Mouse (Mus musculus): Measurements from ENCODE around the gene Pacrg. TPM values are rescaled to one million over a fixed set of nuclear protein-coding genes. Genes with fewer than 3 reads are reported as not detected.

Pacrg gene
- polyA plus RNA-seq, 1 experiment from 2014 or later, result 1.0 TPM

- H3K4me3 ChIP-seq (replicated peaks), result no peak overlapping the region
- no peak overlapping the region for H3K9ac ChIP-seq
- no peak overlapping the region for H3K4me2 ChIP-seq
- no peaks in the 10 kb centered on the region for H3K4me1 ChIP-seq
- no peak for ATAC-seq (ENCODE audit: insufficient read depth, low FRiP score, low read depth)
- H3K36me3 ChIP-seq, result no peaks in the 10 kb centered on the region
- no peaks in the 10 kb centered on the region for H3K27me3 ChIP-seq (replicated peaks)
- no peaks in the 10 kb centered on the region for H3K9me3 ChIP-seq
- WGBS, result 74% methylated on average over 13 of the region's 13 CpGs
- H3K27ac ChIP-seq, result no peak overlapping the region
These were observed 470.0 kb downstream of the Pacrg start for GRCm38 (mm10) chr17:10369961-10370659.

DNA sequence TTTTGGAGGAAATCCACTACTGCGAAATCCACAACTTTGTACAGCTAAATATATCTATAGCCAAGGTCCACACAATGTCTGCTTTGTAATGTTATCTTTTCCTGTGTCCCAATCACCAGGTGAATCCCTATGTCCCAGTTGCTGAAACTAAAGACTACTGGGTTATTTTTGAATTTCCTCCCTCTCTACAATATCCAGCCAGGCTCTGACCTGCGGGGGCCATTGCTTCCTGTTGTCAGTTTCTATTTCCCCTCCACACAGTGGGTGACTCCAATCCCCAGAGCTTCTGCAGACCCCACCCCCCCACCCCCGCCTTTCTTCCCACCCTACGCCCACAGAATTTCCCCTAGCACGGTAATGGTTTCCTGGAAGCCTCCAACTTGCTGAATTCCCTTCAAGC lies 473.1 kb downstream of the Pacrg start:
- H3K27me3 ChIP-seq (replicated peaks), result no peaks in the 10 kb centered on the region
- H3K4me2 ChIP-seq, result no peak overlapping the region
- H3K36me3 ChIP-seq, result no peaks in the 10 kb centered on the region
- WGBS, result 79% methylated on average over 5 of the region's 5 CpGs
- H3K9ac ChIP-seq, result no peak overlapping the region
- no peak overlapping the region for H3K27ac ChIP-seq
- H3K4me1 ChIP-seq, result no peaks in the 10 kb centered on the region
- ATAC-seq (ENCODE audit: insufficient read depth, low FRiP score, low read depth), result no peak
- H3K9me3 ChIP-seq, result no peaks in the 10 kb centered on the region
- no peak overlapping the region for H3K4me3 ChIP-seq (replicated peaks)

- no peak for ATAC-seq (ENCODE audit: insufficient read depth, low FRiP score, low read depth)
These were observed 473.5 kb downstream of the Pacrg start for GRCm38 (mm10) chr17:10366577-10366976.

DNA sequence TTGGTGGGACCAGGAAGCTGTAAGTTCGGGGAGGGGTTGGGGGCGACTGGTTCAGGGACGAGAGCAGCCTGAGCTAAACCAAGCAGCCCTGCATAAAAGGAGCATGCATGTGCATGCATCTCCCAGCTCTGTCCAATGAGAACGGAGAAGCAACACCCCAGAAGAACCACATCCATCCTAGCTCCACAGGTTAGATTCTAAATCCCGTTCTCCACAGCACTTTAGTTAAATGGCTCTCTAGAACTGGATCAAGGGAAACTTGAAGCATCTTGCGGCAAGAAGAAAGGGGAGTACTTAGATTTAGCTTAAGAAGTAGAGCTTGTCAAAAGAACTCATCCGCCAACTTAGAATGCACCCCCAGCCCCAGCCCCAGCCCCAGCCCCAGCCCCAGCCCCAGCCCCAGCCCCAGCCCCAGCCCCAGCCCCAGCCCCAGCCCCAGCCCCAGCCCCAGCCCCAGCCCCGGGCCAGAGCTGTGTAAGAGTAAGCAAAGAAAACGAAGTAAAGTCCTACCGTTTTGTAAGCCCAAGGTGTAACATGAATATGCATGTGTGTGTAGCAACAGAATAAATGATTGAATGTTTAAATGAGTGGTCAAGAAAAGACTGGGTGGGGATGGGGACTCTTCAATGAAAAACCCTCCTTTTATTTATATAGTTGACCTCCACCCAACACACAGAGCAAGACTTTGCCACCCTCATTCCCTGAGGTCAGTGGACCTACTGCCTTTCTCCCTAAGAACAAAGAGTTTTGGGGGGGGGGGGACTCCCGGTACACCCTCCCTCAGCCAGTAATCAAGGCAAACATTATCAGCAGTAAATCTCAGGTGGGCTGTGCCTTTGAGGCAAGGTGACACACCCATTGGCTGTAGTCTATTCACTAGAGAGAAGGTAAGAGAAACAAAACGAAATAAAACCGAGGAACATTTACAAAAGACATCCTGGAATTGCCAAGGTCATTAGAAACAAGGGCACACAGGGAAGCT lies 474.3 kb downstream of the Pacrg start:
- Histone ChIP-seq H3K9ac (no peak overlapping the region), H3K4me1 (no peaks in the 10 kb centered on the region), H3K36me3 (no peaks in the 10 kb centered on the region), H3K9me3 (no peaks in the 10 kb centered on the region), H3K27me3 (replicated peaks) (no peaks in the 10 kb centered on the region), H3K27ac (no peak overlapping the region), H3K4me2 (no peak overlapping the region), H3K4me3 (replicated peaks) (no peak overlapping the region)
- 61% methylated on average over 13 of the region's 13 CpGs for WGBS
- ATAC-seq (ENCODE audit: insufficient read depth, low FRiP score, low read depth), result no peak

More at GRCm38 (mm10) chr17:10366577-10366976, 473.5 kb downstream of the Pacrg start:
- H3K4me1 ChIP-seq, result no peaks in the 10 kb centered on the region
- H3K36me3 ChIP-seq, result no peaks in the 10 kb centered on the region
- H3K9me3 ChIP-seq, result no peaks in the 10 kb centered on the region
- H3K4me2 ChIP-seq, result no peak overlapping the region
- H3K27me3 ChIP-seq (replicated peaks), result no peaks in the 10 kb centered on the region
- H3K4me3 ChIP-seq (replicated peaks), result no peak overlapping the region
- 73% methylated on average over 4 of the region's 4 CpGs for WGBS
- H3K9ac ChIP-seq, result no peak overlapping the region
- no peak overlapping the region for H3K27ac ChIP-seq

DNA sequence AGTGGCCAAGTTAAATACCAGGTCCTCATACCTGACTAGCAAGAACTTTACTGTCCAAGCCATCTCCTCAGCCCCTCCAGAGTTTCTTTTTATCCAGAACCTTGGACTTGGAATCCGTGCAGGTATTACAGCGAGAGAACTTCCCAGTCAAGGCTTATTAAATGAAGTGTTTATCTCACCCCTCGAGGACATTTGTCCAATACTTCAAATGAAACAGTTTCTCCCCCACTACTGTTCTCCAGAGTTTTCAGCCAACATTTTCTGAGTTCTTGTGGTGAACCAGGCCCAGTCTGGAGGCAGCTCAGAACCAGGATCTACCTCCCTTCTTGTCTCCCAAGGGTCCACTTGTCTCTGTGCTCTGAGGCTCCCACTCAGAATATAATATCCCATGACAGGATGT lies 477.0 kb downstream of the Pacrg start:
- no peak overlapping the region for H3K9ac ChIP-seq
- no peak overlapping the region for H3K4me2 ChIP-seq
- ATAC-seq (ENCODE audit: insufficient read depth, low FRiP score, low read depth), result no peak
- WGBS, result 77% methylated on average over 3 of the region's 3 CpGs
- no peaks in the 10 kb centered on the region for H3K4me1 ChIP-seq
- no peaks in the 10 kb centered on the region for H3K36me3 ChIP-seq
- H3K27me3 ChIP-seq (replicated peaks), result no peaks in the 10 kb centered on the region
- no peak overlapping the region for H3K4me3 ChIP-seq (replicated peaks)
- no peak overlapping the region for H3K27ac ChIP-seq
- H3K9me3 ChIP-seq, result no peaks in the 10 kb centered on the region

GRCm38 (mm10) chr17:10361882-10362291 lies 478.2 kb downstream of the Pacrg start:
- H3K4me3 ChIP-seq (replicated peaks), result no peak overlapping the region
- no peaks in the 10 kb centered on the region for H3K36me3 ChIP-seq
- H3K4me2 ChIP-seq, result no peak overlapping the region
- 86% methylated on average over 7 of the region's 7 CpGs for WGBS
- ATAC-seq (ENCODE audit: insufficient read depth, low FRiP score, low read depth), result no peak
- no peak overlapping the region for H3K9ac ChIP-seq
- no peaks in the 10 kb centered on the region for H3K27me3 ChIP-seq (replicated peaks)
- H3K27ac ChIP-seq, result no peak overlapping the region
- no peaks in the 10 kb centered on the region for H3K9me3 ChIP-seq
- no peaks in the 10 kb centered on the region for H3K4me1 ChIP-seq

GRCm38 (mm10) chr17:10360738-10361137 lies 479.4 kb downstream of the Pacrg start:
- 74% methylated on average over 4 of the region's 4 CpGs for WGBS
- ATAC-seq (ENCODE audit: insufficient read depth, low FRiP score, low read depth), result no peak
- no peaks in the 10 kb centered on the region for H3K36me3 ChIP-seq

GRCm38 (mm10) chr17:10359466-10359865 lies 480.6 kb downstream of the Pacrg start:
- ATAC-seq (ENCODE audit: insufficient read depth, low FRiP score, low read depth), result no peak
- WGBS, result 49% methylated on average over 14 of the region's 14 CpGs
- Histone ChIP-seq H3K4me3 (replicated peaks) (no peak overlapping the region), H3K4me2 (no peak overlapping the region), H3K9me3 (no peaks in the 10 kb centered on the region), H3K27me3 (replicated peaks) (no peaks in the 10 kb centered on the region), H3K9ac (no peak overlapping the region), H3K36me3 (no peaks in the 10 kb centered on the region), H3K27ac (no peak overlapping the region), H3K4me1 (no peaks in the 10 kb centered on the region)

More at GRCm38 (mm10) chr17:10360738-10361137, 479.4 kb downstream of the Pacrg start:
- H3K27me3 ChIP-seq (replicated peaks), result no peaks in the 10 kb centered on the region
- no peaks in the 10 kb centered on the region for H3K9me3 ChIP-seq
- no peak overlapping the region for H3K27ac ChIP-seq
- H3K4me1 ChIP-seq, result no peaks in the 10 kb centered on the region
- no peak overlapping the region for H3K4me3 ChIP-seq (replicated peaks)
- no peak overlapping the region for H3K4me2 ChIP-seq
- no peak overlapping the region for H3K9ac ChIP-seq

DNA sequence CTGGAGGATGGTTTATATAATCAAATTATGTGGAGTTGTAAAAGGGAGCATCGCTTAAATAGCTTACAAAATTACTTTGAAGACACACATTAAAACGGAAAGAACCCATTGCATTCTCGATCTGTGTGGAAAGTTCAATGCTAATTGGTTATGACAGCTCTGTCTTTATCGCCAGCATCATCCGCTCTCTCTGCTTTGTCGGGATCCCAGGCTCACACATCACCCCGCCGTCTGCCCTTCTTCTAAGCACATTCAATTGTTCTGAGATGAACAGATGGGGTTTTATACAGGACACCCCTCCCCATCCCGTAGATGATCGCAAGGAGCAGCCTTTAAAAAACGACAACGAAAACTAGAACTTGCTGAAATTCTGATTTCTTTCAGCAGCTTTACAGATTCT lies 482.8 kb downstream of the Pacrg start:
- Histone ChIP-seq H3K4me2 (no peak overlapping the region), H3K27ac (no peak overlapping the region), H3K36me3 (no peaks in the 10 kb centered on the region), H3K9ac (no peak overlapping the region), H3K4me1 (no peaks in the 10 kb centered on the region), H3K4me3 (replicated peaks) (no peak overlapping the region), H3K9me3 (no peaks in the 10 kb centered on the region), H3K27me3 (replicated peaks) (no peaks in the 10 kb centered on the region)
- WGBS, result 87% methylated on average over 12 of the region's 12 CpGs
- ATAC-seq (ENCODE audit: insufficient read depth, low FRiP score, low read depth), result no peak

DNA sequence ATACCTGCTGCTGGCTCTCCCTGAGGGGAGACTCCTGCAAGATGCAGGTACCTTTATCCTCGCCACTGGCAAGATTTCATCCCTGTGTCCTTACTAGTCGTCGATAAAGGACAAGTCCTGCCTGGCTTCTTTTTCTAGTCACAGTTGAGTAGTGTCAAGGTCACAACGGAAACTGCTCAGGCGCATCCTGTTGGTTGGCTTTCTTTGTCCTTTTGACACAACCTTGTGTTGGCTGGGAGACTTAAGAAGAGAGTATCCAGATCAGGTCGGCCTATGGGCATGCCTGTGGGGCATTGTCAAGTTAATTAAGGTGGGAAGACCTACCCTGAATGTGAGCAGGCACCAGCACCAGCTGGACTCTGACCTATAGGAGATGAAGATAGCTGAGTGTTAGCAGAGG lies 483.8 kb downstream of the Pacrg start:
- Histone ChIP-seq H3K27me3 (replicated peaks) (no peaks in the 10 kb centered on the region), H3K9ac (no peak overlapping the region), H3K4me3 (replicated peaks) (no peak overlapping the region), H3K36me3 (no peaks in the 10 kb centered on the region), H3K4me1 (no peaks in the 10 kb centered on the region), H3K4me2 (no peak overlapping the region), H3K27ac (no peak overlapping the region), H3K9me3 (no peaks in the 10 kb centered on the region)
- ATAC-seq (ENCODE audit: insufficient read depth, low FRiP score, low read depth), result no peak
- 60% methylated on average over 6 of the region's 6 CpGs for WGBS

DNA sequence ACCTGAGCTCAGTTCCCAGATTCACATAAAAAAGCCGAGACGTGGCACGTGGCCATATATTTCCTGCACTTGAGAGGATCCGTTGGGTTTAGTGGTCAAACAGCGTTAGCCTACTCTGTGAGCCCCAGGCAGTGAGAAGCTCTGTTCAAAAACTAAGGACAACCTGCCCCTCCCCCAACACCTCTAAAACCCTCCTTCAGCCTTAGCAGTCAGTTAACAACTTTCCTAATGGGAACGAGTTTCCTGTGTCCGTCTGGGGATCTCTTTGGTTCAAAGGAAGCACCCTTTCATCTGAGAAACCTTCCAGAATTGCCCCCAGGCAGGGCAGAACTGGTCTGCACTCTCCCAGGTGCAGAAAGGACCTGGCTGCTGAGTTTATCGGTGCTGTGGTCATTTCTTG lies 484.4 kb downstream of the Pacrg start:
- WGBS, result 33% methylated on average over 8 of the region's 8 CpGs
- Histone ChIP-seq H3K4me3 (replicated peaks) (no peak overlapping the region), H3K4me1 (no peaks in the 10 kb centered on the region), H3K9ac (no peak overlapping the region), H3K27ac (no peak overlapping the region), H3K27me3 (replicated peaks) (no peaks in the 10 kb centered on the region), H3K9me3 (no peaks in the 10 kb centered on the region), H3K4me2 (no peak overlapping the region), H3K36me3 (no peaks in the 10 kb centered on the region)
- no peak for ATAC-seq (ENCODE audit: insufficient read depth, low FRiP score, low read depth)

Data from stomach, embryonic 15.5 days (tissue).